Mouse (Mus musculus): ENCODE results near the gene Klf6.

DNA sequence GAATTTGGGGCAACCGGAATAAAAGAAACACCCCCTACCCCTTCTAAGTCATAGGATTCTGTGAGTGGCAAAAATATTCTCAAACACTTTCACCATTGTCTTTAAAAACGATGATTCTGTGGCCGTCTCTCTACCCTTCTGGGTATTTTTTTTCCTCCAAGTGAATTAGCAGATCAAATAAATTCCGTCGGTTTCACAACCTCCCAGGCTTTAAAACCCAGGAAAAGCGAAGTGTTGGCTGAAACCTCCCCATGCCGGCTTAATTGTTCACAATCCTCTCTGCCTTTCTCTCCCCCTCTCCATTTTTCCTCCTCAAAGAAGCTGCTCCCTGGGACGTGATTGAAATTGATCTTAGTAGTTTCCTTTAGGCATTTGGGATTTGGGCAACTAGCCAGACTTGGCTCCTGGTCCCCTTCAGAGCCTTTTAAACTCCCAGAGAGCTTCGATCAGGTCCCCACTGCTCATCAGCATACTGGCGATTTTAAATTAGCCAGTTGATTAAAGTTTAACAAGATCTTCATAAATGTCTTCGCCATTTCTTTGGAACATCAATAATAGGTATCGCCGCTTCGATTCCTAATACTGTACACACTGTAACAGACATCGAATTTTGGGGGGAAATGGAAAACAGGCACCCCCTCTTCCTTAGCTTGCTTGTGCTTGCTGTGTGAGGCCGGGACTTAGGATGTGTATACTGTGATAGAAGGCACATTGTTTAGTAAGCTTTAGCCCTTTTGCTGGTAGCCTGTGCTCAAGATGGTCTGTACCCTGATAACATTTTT lies 1.5 kb downstream of the Klf6 start:
- TF ChIP-seq POLR2A (IDR thresholded peaks at IDR 0.05; ENCODE audit: low read depth, low read length) (no peak), CTCF (conservative IDR thresholded peaks at IDR 0.05; ENCODE audit: insufficient read depth, insufficient read length, low read depth, low read length) (no peak)

Data from kidney, adult 2 months (tissue).